Mouse (Mus musculus): ENCODE results near the gene Olfr1054.
"Not testable (repeated sequence)": the region's sequence is repeated elsewhere in the genome, so short reads cannot be mapped to it uniquely, and the experiment has no call there.

DNA sequence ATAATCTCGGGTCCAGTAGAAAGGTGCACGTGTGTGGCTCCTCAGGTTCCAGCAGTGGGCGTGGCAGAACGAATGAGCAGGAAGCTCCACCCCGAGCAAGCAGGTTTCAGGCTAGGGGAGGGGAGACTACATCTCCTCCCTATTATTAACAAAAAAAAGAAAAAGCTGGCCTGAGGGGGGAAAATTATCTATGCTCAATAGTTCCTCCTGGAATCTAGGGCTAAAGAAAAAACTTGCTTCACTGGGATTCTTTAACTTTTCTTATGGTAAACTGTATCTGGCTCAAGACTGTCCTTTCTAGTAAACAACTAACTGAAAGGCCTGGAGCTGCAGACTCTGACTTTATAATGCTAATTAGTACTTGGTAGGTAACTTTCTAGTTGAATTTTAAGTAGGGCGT is 31.1 kb upstream of the Olfr1054 start:
- not testable (repeated sequence) for TF ChIP-seq POLR2A (IDR thresholded peaks at IDR 0.05; ENCODE audit: control insufficient read depth, low read depth, low read length); CTCF (IDR thresholded peaks at IDR 0.05; ENCODE audit: control insufficient read depth, insufficient read depth, insufficient replicate concordance, low read depth, low read length)

Data from testis, adult 2 months (tissue).